Mouse (Mus musculus) embryo, embryonic 11 days (tissue): ENCODE results near the gene Ajm1.

Source experiments
- DNase-seq: peaks from one replicate; pipeline ENCODE4 v3.0.0-alpha.2; 2015

Ajm1 gene

DNA sequence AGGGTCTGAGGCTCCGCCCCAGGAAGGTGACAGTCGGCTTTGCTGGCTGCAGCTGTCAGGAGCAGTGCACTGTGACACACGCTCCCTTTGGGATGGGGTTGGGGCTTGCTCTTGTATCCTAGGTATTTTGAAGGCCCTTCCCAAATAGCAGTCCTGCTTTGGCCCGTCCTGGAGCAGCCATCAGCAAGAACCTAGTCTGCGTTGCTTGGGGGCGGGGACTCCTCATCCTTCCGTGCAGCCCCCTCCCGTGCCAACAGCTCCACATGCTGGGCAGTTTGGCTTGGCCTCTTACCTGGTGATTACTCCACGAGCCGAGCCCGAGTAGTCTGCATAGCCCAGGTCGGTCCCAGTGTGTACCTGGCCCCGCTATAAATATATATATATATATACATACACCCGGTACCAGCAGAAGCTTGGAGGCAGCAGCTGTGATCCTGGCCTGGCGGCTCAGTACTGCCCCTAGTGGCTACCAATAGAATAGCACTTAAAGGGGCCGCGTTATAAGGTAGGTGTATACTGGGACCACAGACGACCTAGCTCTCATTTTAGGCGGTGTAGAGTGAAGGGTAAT lies at the start of gene Ajm1:
Ajm1 (minus strand) TSS at position 464 of the 571 bp plus-strand sequence.
- DNase-seq: peak; percentile 68

DNA sequence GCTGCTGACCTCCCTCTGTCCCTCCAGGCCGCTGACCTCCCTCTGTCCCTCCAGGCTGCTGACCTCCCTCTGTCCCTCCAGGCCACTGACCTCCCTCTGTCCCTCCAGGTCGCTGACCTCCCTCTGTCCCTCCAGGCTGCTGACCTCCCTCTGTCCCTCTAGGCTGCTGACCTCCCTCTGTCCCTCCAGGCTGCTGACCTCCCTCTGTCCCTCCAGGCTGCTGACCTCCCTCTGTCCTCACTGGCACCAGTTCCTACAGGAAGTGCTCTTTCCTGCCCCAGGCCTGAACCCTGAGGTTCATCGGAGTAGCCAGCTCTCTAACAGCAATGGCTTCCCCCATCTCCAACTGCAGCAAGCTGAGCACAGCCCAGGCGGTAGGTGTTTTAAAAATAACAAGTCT lies 47.2 kb upstream of the Ajm1 start:
- DNase-seq: no peak

DNA sequence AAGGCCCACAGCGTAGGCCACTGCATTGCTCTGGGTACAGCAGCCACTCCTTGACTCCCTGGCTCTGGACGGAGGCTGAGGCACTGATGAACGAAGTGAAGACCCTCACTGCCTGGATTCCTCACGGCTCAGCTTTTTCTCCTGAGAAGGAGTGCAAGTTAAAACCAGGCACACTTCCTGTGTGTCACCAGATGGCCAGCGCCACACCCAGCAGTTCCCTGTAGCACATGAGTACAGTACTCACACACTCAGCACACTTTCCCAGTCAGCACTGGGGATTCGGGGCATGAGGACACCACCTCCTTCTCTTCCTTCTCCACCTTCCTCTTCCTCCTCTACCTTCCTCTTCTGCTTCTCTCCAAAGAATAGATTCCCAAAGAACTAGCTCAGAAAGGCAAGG lies 46.3 kb upstream of the Ajm1 start, which contains the start of gene Fcna:
Fcna (minus strand) TSS at position 220 of the 400 bp plus-strand sequence.
- DNase-seq: no peak

DNA sequence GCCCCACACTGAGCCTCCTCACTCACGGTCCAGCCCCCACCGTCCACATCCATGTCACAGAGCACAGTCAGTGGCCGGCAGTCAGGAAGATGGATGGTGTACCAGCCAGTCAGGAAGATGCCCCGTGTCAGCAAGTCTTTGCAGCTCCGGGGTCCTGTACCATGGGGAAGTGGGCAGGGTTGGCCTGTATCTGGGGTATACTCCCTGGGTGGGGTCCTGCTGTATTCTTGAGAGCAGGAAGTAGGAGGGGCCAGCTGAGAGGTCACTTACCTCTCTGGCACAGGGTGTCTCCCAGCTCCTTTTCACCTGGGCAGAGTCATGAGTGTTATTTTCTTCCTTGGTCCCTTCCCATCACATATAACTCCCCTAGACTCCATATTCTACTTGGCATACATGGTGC lies 44.4 kb upstream of the Ajm1 start:
- no peak for DNase-seq

DNA sequence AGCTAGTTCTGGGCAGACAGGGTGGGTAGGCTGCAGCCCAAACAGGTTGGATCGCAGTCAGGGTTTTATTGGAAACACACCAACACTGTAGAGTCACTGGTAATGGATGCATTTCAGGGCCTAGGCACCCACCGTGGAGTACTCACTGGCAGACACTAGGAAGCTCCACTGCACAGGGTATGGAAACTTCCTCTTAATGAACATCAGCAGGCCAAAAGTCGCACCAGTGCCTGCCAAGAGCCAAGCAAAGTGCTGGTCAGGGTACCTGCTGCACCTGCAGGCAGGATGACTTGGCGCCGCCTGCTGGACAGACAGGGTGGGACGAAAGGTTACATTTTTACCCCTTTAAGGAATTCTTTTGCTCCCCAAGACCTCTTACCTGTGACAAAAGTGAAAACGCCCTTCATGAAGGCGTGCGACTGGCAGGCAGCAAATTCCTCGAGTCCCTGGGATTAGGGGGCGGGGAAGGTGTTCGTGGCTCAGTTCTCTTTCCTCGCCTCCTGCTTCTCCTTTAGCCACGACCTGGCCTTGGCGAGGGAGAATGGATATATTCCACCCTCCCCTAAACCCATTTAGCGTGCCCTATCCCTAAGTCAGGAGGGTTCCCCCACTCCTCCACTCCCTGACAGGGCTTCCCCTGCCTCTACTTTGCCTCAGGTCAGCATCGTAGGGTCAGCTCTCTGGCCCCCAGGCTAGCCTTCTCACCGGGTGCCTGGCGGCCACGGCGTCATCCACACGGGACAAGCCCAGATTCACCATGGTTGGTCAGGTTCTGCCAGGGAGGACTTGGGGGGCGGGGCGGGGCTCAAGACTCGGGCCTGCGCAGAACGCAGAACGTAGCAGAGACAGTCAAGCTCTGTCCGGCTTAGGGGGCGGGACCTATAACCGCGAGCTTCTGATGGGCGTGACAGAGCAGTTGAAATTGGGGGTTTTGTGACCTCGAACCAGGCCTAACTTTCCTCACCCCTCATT lies 40.0 kb upstream of the Ajm1 start, which contains the start of gene Tmem141:
Tmem141 (minus strand) TSS at position 777 of the 972 bp plus-strand sequence.
- peak; percentile 91 for DNase-seq

DNA sequence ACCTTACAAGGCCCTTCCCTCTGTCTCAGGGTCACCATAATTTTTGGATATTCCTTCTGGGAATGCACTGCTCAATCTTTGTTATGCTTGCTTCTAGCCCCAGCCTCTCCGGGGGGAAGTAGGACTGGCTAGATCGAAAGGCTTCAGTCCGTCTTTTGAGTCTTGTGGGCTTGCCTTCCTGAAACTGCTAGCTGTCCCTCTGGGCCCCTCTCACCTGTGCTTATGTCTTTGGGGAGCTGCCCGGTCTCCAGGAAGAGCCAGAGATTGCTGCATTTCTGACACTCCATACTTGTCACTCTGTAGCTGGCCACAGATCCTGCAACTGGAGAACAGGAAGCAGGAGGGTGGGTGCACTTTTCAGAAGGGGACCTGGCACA lies 39.3 kb upstream of the Ajm1 start:
- no peak for DNase-seq

DNA sequence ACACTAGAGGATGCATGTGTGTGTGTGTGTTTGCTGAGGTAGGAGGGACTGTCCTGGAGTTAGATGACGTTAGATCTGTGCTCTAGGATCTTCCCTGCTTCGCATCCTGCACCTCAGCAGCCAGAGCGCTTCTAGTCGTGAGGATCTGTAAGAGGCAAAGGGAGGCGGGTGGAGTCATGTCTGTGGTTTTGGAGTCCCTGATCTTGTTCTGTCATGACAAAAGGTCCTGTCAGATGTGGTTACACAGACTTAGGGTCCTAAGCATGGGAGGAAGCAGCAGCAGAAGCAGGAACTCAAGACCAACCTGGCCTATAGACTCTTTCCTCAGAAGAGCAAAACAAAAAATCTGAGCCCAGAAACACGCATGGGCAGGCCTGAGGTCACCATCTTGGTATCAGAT lies 38.8 kb upstream of the Ajm1 start:
- DNase-seq: no peak

DNA sequence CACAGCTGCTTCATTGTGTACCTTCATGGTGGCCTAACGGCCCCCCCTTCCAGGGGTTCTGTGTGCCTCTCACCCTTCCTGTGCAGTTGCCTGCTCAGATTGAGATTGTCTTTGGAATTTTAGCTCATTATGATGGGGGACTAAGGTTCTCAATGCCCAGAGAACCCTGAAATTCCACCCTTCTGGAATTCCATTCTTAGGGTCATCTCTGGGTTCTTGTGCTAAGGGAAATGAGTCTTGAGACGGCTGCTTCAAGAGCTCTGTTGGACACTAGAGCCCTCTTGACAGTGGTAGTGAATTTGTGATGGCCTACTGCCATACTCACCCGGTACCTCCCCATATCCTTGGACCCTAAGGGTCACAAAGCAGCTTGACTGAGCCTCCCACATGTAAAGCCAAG lies 36.0 kb upstream of the Ajm1 start, which contains the start of gene Ccdc183:
Ccdc183 (minus strand) TSS at position 101 of the 400 bp plus-strand sequence.
- DNase-seq: no peak

DNA sequence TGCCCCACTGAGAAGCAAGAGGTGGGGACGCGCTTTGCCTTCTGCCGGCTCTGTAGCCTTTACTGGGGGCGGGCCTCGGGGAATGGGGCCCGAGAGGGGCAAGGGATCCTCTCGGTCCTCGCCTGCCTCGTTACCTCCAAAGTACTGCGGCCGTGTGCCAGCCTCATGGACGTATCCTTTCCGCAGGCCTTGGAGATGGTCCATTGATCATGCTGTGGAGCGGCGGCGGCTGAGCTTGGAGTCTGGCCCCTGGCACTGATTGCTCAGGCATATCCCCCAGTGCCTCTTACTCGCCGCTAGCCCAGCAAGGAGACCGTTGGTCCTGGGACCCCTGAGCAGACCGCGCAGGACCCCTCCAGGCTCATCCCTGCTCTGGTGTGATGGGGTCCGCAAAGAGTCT lies 34.8 kb upstream of the Ajm1 start:
- no peak for DNase-seq

DNA sequence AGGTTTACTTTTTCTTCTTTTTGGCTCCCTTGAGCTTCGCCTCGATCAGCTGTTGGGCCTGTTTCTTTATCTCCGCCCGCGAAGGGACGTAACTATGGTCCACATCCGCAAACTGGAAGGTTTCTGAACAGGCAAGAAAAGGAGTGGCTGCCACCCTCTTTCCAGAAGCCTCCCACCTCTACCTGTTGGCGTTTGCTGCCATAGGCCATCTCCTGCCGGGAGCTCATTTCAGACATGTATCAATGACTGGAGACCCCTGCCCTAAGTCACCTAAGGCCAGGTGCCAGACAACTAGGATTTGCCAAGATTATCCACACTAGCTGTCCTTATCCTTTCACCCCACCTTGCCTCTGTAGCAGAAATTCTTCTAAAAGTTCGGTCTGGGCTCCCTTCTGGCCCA lies 27.1 kb upstream of the Ajm1 start:
- DNase-seq: no peak

DNA sequence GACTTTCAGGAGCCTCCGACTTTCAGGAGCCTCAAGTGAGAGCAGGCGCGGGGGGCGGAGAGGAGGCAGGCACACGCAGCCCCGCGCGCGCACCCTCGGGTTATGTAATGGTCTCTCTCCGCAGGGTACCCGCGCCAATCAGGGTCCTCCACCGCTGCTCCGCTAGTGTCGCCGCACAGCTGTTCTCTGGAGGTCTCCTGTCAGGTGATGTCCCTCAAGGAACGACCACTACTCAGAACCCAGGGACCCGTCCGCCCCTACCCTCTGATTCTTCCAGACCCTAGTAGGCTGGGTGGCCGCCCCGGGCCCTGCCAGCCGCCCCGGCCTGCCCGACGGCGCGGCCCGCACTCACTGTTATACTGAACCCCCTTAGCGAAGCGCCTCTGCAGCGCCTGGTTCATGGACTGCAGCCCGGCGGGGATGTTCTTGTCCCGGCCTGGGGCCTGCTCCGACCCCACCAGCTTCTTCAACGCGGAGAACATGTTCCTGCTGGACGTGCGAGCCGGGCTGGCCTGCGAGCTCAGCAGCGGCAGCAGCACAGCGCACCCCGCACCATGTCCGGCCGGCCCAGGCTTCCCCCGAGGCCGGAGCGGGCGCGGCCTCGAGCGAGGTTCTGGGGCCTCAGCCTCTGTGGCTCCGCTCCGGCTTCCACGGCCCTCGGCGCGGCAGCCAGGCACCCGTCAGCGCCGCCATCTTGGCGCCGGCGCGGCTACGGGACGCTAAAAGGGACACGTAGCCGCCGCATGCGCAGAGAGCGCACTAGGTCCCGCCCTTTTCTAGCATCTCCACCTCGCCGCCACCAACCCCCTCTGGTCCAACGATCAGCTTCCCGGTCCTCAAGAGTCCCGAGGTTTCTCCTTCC lies 26.4 kb upstream of the Ajm1 start, which contains the start of gene Rabl6:
Rabl6 (minus strand) TSS at position 761 of the 862 bp plus-strand sequence.
- peak; percentile 95 for DNase-seq

DNA sequence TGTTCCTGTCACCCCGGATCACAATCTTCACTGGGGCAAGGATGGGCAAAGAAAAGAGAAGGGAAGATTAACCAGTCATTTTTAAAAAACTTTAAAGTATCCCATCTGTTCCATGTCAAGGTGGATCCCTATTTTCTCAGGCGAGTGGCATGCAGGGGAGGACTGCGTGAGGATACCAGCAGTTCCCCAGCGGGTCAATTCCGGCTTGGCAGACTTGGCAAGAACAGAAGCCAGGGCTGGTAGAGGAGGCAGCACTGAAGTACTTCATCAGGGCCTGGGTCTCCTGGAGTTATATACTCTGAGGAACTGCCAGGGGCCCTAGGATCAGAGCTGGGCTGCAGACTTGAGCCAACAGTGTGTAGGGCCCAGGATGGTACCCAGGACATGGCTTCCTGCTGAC lies 21.0 kb upstream of the Ajm1 start:
- no peak for DNase-seq

DNA sequence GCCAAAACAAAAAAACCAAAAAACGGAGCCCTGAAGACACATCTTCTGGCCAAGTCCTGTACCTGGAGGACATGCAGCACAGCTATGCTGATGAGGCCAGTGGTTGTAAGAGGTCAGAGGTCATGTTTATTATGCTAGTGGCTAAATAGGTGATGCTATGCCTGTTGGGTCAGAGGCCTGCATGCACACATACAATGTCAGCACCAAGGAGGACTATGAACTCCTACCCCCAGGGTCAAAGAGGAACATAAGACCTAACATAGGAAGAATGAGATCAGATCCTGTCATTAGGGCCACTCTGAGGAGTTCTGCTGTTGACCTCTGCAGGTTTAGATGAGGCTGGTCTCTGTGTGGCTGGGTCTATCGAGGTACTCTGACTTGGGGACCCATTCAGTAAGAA lies 18.5 kb upstream of the Ajm1 start:
- no peak for DNase-seq

DNA sequence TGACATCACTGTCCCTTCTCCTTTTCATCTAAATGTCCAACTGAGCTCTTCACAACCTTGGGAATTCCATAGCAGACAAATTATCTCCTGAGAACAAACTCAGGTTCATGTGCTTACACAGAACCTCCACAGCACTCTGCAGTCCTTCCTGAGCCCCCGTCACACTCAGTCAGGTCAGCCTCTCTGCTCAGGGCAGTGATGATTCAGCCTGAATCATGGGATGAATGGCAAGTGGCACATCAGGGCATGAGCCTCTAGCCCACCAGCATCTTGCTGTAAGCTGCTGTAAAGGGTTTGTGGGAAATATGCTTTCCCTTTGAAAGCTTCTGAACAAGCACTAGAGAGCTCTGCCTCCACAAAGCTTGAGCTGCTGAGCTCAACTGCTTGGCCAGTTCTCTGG lies 17.2 kb upstream of the Ajm1 start:
- no peak for DNase-seq

DNA sequence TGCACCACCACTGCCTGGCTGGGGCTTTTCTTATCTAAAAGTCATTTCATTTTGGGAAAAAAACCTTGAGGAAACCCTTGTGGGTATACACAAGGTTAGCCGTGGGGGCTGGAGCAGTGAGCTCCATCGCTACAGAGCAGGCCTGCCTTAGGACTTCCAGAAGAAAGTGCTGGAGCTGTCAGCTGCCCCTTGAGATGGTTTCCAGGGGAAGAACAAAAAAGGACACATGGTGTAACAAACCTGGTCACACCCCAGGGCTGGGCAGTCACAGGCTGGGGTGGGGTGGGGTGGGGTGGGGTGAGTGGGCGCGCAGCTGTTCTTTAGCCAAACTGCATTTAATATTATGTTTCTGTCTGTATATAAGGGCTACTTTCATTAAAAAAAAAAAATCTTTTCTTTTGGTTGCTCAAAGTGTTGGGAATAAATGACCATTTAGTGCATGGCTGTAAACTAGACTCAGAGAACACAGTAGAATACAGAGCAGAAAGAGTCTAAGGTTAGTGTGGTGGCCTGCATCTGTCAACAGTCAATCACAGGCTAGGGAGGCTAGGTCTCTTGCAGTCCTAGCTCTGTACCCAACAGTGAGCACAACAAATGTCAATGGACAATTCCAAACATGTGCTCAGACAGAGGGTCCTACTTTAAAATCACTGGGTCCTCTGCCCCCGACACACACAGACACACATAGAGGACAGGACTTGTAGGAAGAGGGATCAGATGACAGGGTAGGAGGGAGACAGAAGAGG lies 15.4 kb upstream of the Ajm1 start:
- DNase-seq: no peak

DNA sequence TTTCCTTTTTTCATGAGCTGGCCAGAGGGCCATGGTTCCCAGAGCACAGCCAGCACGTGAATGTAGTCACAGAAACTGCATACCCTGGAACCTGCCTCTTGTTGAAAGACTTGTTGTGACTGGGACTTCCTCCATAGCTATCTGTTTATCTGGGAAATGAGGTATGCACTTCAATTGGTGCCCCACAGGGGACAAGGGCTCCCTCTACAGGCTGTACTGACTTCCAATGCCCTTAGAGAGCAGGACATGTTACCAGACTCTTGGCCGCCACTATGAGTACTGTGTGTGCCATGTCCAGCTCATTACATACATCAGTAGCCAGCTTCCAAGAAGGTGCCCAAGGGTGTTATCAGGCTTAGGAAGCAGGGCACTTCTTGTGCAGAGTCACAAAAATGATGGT lies 10.3 kb upstream of the Ajm1 start:
- DNase-seq: no peak

DNA sequence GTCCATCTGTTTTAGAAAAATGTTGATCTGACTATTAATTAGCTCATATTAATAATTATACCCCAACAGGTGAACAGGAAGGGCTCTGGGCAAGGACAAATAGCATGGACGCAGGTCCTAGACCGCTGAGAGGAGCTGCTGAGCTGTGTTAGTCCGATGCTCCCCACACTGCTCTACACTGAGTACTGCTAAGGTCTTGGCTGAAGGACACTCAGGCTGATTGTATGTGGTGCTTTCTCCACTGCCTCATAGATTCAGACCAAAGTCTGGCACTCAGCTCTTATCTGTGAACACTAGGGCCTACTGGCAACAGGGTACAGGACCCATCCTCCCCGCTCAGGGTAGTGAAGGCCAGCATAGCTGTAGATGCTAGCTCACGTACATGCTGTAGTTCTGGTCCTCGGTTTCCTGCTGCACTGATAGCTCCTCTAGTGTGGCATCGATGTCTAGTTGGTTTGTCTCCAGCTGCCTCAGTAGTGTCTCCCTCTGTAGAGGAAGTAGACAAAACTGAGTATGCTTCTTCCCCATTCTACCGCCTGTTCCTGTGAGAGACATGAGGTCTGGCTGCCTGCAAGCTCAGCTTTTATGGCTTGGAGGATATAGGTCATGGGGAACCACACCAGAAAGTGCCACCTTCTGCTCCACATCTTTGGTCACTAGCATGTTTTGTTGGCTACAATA lies 6.8 kb upstream of the Ajm1 start:
- no peak for DNase-seq

DNA sequence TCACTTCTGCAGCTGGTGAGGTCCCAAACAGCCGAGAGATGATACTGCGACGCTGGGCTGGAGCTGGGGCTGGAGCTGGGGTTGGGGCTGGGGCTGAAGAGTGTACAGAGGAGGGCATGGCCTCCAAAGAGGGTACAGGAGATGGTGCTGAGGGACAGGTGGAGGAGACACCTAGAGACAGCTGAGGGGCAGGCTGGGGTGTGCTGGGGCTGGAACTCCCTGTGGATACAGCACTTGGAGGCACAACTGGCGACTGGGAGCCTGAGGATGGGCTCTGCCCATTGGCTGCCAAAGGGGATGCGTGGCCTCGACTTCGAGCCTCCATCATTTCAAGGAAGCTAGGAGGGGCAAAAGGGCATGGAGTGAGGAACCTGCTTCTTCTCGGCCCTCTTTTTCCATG lies 5.7 kb upstream of the Ajm1 start:
- DNase-seq: no peak

DNA sequence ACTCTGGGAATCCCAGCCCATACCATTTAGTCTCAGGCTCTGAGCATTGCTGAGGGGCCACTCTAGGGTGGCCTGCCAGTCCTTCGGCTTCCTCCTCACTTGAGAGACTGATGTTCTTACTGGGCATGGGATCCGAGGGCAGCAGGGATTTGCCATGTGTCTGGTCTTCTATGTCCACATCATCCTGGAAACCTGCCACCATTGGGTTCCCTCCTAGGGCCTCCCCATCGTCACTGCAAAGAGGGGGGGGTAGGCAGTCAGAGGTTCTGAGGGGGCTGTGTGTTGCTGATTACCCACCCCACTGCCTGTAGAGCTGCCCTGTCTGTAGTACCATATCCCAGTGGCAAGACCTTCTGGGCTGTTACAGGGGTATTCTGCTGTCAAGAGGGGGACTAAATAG lies 4.0 kb upstream of the Ajm1 start:
- no peak for DNase-seq

DNA sequence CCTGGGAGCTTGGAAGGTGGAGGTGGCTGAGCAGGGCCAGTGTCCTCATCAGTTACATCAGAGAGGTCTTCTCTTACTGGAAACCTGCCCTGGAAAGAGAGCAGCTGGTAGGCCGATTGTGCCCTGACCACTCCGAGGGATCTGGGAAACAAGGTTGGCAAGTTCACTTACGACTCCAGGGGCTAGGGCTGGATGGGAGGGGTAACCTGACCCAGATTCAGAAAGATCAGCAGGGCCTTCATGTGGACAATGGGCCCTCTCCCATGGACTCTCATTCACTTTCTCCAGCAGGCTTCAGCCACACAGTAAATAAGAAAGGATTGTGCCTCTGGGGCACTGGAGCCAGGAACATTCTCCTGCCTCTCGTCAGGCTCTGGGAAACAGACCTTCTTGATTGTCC lies 3.3 kb upstream of the Ajm1 start:
- DNase-seq: no peak

DNA sequence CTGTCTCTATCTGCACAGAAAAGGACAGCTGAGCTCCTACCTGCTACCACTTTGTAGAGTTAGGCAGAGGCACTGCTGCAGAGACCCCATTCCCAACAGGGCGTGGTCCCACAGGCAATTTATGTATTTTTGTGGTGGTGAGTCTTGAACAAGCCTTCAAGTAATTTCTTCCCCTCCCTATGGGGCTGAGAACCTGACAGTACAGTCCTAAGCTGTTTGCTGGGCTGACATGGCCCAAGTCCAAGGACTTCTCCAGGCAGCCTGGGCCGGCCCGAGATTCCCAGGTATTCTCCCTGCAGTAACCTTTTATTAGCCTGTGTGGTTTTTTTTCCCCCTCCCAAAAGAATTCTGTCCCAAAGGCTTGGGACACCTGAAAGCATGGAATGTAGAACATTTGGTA lies 2.6 kb upstream of the Ajm1 start:
- no peak for DNase-seq

DNA sequence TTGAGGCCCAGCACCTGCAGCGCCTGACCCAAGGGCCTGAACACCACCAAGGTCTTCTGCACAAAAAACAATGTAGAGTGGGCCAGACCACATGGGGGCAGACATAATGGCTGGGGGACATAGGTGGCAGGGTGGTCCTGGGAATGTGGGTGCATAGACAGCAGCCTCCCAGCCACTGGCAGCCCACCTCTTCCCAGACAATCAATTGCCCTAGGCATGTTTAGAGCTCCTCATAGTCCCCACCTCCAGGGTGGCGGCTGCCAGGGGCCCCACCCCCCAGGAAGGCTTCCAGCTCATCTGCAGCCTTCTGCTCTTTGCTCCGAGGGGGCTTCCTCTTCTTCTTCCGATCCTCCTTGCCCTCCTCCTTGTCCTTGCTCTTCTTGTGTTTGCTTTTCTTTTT lies 2.0 kb upstream of the Ajm1 start:
- DNase-seq: no peak
